Mouse (Mus musculus): ENCODE measurements at regions not wholly inside any gene's neighbourhood (a gene's known extent, or its start where the extent isn't known, plus 50 kb on each side); places are given as distances from the start of the nearest gene placed in this dataset.
"Not testable (repeated sequence)": the region's sequence is repeated elsewhere in the genome, so short reads cannot be mapped to it uniquely, and the experiment has no call there.

DNA sequence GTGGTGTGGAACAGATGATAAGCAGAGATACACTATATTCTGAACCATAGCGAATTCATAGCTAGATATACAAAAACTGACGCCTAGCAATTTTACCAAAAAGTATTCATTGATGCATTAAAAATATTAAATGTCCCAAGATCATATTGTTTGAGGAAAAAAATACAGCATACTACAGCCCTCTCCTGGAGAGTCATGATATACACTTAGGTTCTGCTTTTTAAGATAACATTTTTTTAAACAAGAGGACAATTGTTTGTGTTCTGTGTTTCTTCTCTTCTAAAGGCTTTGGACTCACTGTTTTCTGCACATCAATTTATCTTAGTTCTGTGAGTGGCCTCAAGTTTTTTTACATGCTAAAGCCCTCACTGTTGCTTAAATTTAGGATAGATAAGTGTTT lies 102.2 kb downstream of the Ptgs2 start:
- Histone ChIP-seq H3K36me3 (ENCODE audit: control insufficient read depth, insufficient read depth) (no peaks in the 10 kb centered on the region), H3K9ac (ENCODE audit: low read depth, low read length) (no peak overlapping the region)
- no peak for ATAC-seq

DNA sequence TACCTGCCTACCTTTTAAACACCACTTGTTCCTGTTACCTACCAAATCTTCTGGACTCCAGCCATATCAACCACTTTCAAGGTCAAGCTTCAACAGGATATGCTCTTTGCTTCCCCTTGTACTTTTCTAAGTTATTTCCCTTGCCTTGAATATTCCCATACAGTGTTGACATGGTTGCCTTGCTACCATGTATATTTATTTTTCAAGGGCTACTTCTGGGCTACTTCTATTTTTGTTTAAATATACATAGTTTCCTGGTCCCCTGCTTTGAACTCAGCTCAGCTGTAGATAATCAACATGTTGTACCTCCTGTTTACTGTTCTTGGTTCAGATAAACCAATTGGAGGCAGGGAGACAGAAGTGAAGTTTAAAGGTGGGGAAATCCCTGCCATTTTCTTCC lies 106.8 kb upstream of the Pdc start:
- Histone ChIP-seq H3K4me1 (replicated peaks; ENCODE audit: control insufficient read depth, insufficient read depth, low read length) (no peaks in the 10 kb centered on the region), H3K9ac (ENCODE audit: low read depth, low read length) (no peak overlapping the region), H3K9me3 (ENCODE audit: control insufficient read depth) (no peaks in the 10 kb centered on the region), H3K4me3 (ENCODE audit: low read depth, low read length) (no peak overlapping the region), H3K27ac (ENCODE audit: low read depth, low read length) (no peak overlapping the region), H3K4me2 (replicated peaks; ENCODE audit: low read depth) (no peak overlapping the region), H3K36me3 (ENCODE audit: control insufficient read depth, insufficient read depth) (no peaks in the 10 kb centered on the region), H3K27me3 (replicated peaks; ENCODE audit: control insufficient read depth, insufficient read depth, low read length) (no peaks in the 10 kb centered on the region)
- no peak for ATAC-seq
- no peak for TF ChIP-seq CTCF (IDR thresholded peaks at IDR 0.05; ENCODE audit: low read depth)

More for the DNA sequence above, 102.2 kb downstream of the Ptgs2 start:
- Histone ChIP-seq H3K27ac (ENCODE audit: low read depth, low read length) (no peak overlapping the region), H3K9me3 (ENCODE audit: control insufficient read depth) (no peaks in the 10 kb centered on the region), H3K27me3 (replicated peaks; ENCODE audit: control insufficient read depth, insufficient read depth, low read length) (no peaks in the 10 kb centered on the region), H3K4me1 (replicated peaks; ENCODE audit: control insufficient read depth, insufficient read depth, low read length) (no peaks in the 10 kb centered on the region), H3K4me3 (ENCODE audit: low read depth, low read length) (no peak overlapping the region), H3K4me2 (replicated peaks; ENCODE audit: low read depth) (no peak overlapping the region)
- TF ChIP-seq CTCF (IDR thresholded peaks at IDR 0.05; ENCODE audit: low read depth), result peak; percentile 37; the same call in 1 of the 2 replicates
- WGBS, result 76% methylated on average over 2 of the region's 2 CpGs

DNA sequence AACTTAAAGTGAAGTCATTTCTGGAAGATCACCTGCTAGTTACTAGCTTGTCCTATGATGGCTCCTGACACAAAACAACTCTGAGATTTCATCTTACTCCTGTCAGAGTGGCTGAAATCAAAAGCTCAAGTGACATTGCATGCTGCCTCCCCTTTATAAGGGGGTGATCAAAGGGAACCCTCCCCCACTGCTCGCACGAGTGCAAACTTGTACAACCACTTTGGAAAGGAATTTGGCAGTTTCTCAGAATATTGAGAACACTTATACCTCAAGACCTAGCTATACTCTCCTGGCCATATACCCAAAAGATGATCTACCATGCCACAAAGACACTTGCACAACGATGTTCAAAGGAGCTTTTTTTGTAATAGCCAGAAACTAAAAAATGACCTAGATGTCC lies 102.5 kb upstream of the Pdc start:
- Histone ChIP-seq H3K4me1 (replicated peaks; ENCODE audit: control insufficient read depth, insufficient read depth, low read length) (no peaks in the 10 kb centered on the region), H3K27ac (ENCODE audit: low read depth, low read length) (no peak overlapping the region), H3K4me2 (replicated peaks; ENCODE audit: low read depth) (no peak overlapping the region), H3K27me3 (replicated peaks; ENCODE audit: control insufficient read depth, insufficient read depth, low read length) (no peaks in the 10 kb centered on the region), H3K9ac (ENCODE audit: low read depth, low read length) (no peak overlapping the region), H3K9me3 (ENCODE audit: control insufficient read depth) (no peaks in the 10 kb centered on the region), H3K36me3 (ENCODE audit: control insufficient read depth, insufficient read depth) (no peaks in the 10 kb centered on the region), H3K4me3 (ENCODE audit: low read depth, low read length) (no peak overlapping the region)
- no peak for ATAC-seq
- 87% methylated on average over 3 of the region's 3 CpGs for WGBS
- TF ChIP-seq CTCF (IDR thresholded peaks at IDR 0.05; ENCODE audit: low read depth), result no peak

DNA sequence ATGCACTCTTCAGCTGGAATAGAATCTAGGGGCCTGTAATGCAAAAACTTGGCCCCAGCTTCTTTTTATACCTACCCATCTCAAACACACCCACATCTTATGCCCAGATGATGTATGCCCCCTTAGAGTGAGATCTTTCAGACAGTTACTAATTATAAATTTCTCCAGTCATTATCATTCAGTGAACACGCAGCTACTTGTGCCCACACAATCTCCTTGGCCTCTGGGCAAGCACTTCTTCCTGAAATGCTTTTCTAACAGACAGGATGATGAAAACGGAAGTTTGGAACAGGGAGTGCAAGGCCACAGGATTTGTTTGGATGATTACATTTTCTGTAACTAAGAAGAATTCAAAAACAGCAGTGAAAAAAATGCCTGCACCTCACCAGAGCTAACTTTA lies 100.4 kb upstream of the Pdc start:
- H3K4me3 ChIP-seq (ENCODE audit: low read depth, low read length), result no peak overlapping the region
- H3K4me1 ChIP-seq (replicated peaks; ENCODE audit: control insufficient read depth, insufficient read depth, low read length), result no peaks in the 10 kb centered on the region
- no peak for TF ChIP-seq CTCF (IDR thresholded peaks at IDR 0.05; ENCODE audit: low read depth)
- no peak overlapping the region for H3K9ac ChIP-seq (ENCODE audit: low read depth, low read length)
- H3K27me3 ChIP-seq (replicated peaks; ENCODE audit: control insufficient read depth, insufficient read depth, low read length), result no peaks in the 10 kb centered on the region
- H3K9me3 ChIP-seq (ENCODE audit: control insufficient read depth), result no peaks in the 10 kb centered on the region
- ATAC-seq, result no peak
- WGBS, result 64% methylated on average over 2 of the region's 2 CpGs
- H3K36me3 ChIP-seq (ENCODE audit: control insufficient read depth, insufficient read depth), result no peaks in the 10 kb centered on the region
- H3K27ac ChIP-seq (ENCODE audit: low read depth, low read length), result no peak overlapping the region
- no peak overlapping the region for H3K4me2 ChIP-seq (replicated peaks; ENCODE audit: low read depth)

DNA sequence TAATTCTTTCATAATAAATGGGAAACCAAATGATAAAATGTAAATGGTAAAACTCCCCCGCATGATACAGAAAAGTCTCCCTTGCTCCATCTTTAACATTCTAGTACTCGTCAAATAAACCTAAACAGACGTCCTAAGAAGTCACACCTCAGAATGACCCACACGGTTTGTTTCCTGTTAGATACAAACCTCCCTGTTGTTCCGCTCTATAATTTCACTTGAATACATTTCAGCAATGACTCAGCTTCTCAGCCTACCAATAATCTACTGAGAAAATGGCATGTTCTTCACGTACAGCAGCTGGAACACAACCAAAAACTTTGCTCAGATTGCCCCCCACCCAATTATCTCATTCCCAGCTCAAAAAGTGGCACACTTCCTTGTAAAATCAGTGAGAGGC lies 93.7 kb upstream of the Pdc start:
- WGBS, result 75% methylated on average over 6 of the region's 6 CpGs
- no peak overlapping the region for H3K27ac ChIP-seq (ENCODE audit: low read depth, low read length)
- H3K27me3 ChIP-seq (replicated peaks; ENCODE audit: control insufficient read depth, insufficient read depth, low read length), result no peaks in the 10 kb centered on the region
- H3K4me2 ChIP-seq (replicated peaks; ENCODE audit: low read depth), result no peak overlapping the region
- H3K4me3 ChIP-seq (ENCODE audit: low read depth, low read length), result no peak overlapping the region
- H3K9ac ChIP-seq (ENCODE audit: low read depth, low read length), result no peak overlapping the region
- no peak for ATAC-seq
- no peak for TF ChIP-seq CTCF (IDR thresholded peaks at IDR 0.05; ENCODE audit: low read depth)
- H3K9me3 ChIP-seq (ENCODE audit: control insufficient read depth), result no peaks in the 10 kb centered on the region
- no peaks in the 10 kb centered on the region for H3K4me1 ChIP-seq (replicated peaks; ENCODE audit: control insufficient read depth, insufficient read depth, low read length)
- no peaks in the 10 kb centered on the region for H3K36me3 ChIP-seq (ENCODE audit: control insufficient read depth, insufficient read depth)

DNA sequence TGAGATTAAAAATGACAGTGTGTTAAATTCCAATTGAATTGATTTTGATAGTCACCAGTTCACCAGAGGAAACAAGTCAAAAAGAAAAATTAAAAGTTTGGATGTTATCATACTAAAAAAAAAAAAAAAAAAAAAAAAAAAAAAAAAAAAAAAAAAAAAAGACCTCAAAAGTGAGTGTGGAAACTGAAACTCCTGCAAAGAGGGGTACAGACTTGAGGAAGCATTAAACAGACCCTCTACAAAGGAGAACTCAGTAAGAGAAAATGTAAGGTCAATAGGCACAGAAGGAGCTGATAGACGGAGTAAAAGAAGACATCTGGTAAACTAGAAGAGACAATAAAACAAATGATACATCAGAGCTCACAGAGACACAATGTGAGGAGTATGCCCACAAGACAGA lies 79.7 kb upstream of the Pdc start:
- ATAC-seq; H3K27me3 ChIP-seq (replicated peaks; ENCODE audit: control insufficient read depth, insufficient read depth, low read length); H3K9me3 ChIP-seq (ENCODE audit: control insufficient read depth); H3K4me1 ChIP-seq (replicated peaks; ENCODE audit: control insufficient read depth, insufficient read depth, low read length); H3K36me3 ChIP-seq (ENCODE audit: control insufficient read depth, insufficient read depth); H3K4me3 ChIP-seq (ENCODE audit: low read depth, low read length); H3K9ac ChIP-seq (ENCODE audit: low read depth, low read length); H3K4me2 ChIP-seq (replicated peaks; ENCODE audit: low read depth); H3K27ac ChIP-seq (ENCODE audit: low read depth, low read length): not testable (repeated sequence)
- WGBS, result 76% methylated on average over 1 of the region's 1 CpGs

DNA sequence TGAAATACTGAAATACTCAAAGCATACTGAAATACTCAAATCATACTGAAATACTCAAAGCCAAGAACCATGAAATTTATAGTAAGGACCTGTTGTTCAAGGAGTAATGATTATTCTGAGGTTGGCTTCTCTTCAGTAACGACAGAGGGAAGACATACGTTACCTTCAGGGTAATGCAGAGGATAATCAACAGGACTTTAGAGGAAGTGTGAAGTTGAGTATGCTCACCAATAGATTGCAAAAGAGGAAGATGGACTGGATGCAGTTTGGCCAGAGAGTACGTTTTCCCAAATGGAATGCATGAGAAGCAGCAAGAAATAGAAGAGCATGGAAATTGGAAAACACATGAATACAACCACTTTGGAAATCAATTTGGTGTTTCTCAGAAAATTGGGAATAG lies 79.1 kb upstream of the Pdc start:
- no peak overlapping the region for H3K4me2 ChIP-seq (replicated peaks; ENCODE audit: low read depth)
- no peak for TF ChIP-seq CTCF (IDR thresholded peaks at IDR 0.05; ENCODE audit: low read depth)
- H3K36me3 ChIP-seq (ENCODE audit: control insufficient read depth, insufficient read depth), result no peaks in the 10 kb centered on the region
- H3K9me3 ChIP-seq (ENCODE audit: control insufficient read depth), result no peaks in the 10 kb centered on the region
- H3K27ac ChIP-seq (ENCODE audit: low read depth, low read length), result no peak overlapping the region
- ATAC-seq, result no peak
- no peaks in the 10 kb centered on the region for H3K4me1 ChIP-seq (replicated peaks; ENCODE audit: control insufficient read depth, insufficient read depth, low read length)
- no peaks in the 10 kb centered on the region for H3K27me3 ChIP-seq (replicated peaks; ENCODE audit: control insufficient read depth, insufficient read depth, low read length)
- WGBS, result 84% methylated on average over 3 of the region's 3 CpGs
- H3K9ac ChIP-seq (ENCODE audit: low read depth, low read length), result no peak overlapping the region
- H3K4me3 ChIP-seq (ENCODE audit: low read depth, low read length), result no peak overlapping the region

Measured in intestine, postnatal 0 days (tissue).